Mouse (Mus musculus) splenic B cell, adult 2 months (primary cell): ENCODE results near the gene H2-Ab1.
"Not testable (repeated sequence)": the region's sequence is repeated elsewhere in the genome, so short reads cannot be mapped to it uniquely, and the experiment has no call there.

Experiments
- DNase-seq: peaks from one replicate; pipeline ENCODE4 v3.0.0-alpha.2; 2011; ENCODE audit warnings: low read depth, low spot score
- H3K27me3 ChIP-seq: 2 replicates; pipeline ENCODE4 v1.6.1; 2012; ENCODE audit warnings: mild to moderate bottlenecking, low read length, moderate library complexity, mixed read lengths; ENCODE audit not compliant: control insufficient read depth, poor library complexity, insufficient read depth, severe bottlenecking
- H3K36me3 ChIP-seq: 2 replicates; pipeline ENCODE4 v1.6.1; 2012; ENCODE audit warnings: mild to moderate bottlenecking, low read length, moderate library complexity, mixed read lengths; ENCODE audit not compliant: control insufficient read depth, poor library complexity, insufficient read depth, severe bottlenecking

H2-Ab1 gene

DNA sequence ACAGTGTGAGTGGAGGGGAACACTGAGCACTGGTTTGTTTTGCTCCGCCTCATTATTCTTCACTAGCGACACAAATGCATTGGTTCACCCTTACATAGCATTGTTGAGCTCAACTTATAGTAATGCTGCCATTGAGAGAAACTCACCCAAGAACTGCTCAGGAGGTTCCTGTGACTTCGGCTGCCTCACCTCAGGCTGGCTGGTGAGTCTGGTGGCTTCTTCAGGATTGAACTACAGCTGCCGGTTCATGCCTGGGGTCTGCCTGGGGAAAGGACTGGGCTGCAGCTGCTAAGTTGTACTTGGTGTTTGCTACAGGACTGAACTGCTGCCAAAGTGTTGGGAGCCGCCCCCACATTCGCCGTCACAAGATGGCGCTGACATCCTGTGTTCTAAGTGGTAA, 32.1 kb upstream of the H2-Ab1 start:
- no peaks in the 10 kb centered on the region for H3K36me3 ChIP-seq
- no peak for DNase-seq
- no peaks in the 10 kb centered on the region for H3K27me3 ChIP-seq

DNA sequence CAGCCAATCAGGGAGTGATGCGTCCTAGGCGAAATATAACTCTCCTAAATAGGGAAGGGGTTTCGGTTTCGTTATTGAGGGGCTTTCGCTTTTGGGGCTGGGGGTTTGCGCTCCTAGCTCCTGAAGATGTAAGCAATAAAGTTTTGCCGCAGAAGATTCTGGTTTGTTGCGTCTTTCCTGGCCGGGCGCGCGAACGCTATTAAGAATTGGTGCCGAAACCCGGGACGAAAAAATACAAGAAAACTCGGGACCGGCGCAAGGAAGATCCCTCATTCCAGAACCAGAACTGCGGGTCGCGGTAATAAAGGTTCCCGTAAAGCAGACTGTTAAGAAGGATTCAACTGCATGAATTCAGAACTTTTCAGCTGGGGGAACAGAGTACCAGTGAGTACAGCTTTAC, 31.6 kb upstream of the H2-Ab1 start:
- not testable (repeated sequence) for DNase-seq, H3K36me3 ChIP-seq, H3K27me3 ChIP-seq

DNA sequence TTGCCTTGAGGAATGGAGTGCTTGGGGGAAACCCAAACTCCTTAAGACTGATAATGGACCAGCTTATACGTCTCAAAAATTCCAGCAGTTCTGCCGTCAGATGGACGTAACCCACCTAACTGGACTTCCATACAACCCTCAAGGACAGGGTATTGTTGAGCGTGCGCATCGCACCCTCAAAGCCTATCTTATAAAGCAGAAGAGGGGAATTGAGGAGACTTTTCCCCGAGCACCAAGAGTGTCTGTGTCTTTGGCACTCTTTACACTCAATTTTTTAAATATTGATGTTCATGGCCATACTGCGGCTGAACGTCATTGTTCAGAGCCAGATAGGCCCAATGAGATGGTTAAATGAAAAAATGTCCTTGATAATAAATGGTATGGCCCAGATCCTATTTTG, 26.5 kb upstream of the H2-Ab1 start:
- not testable (repeated sequence) for DNase-seq, H3K27me3 ChIP-seq, H3K36me3 ChIP-seq

DNA sequence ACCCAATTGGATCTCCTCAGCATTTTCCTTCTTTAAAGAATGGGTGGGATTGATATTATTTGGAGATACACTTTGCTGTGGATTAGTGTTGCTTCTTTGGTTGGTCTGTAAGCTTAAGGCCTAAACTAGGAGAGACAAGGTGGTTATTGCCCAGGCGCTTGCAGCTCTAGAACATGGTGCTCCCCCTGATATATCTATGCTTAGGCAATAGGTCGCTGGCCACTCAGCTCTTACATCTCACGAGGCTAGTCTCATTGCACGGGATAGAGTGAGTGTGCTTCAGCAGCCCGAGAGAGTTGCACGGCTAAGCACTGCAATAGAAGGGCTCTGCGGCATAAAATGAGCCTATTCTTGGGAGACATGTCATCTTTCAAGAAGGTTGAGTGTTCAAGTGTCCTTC, 25.5 kb upstream of the H2-Ab1 start:
- not testable (repeated sequence) for DNase-seq, H3K27me3 ChIP-seq, H3K36me3 ChIP-seq

DNA sequence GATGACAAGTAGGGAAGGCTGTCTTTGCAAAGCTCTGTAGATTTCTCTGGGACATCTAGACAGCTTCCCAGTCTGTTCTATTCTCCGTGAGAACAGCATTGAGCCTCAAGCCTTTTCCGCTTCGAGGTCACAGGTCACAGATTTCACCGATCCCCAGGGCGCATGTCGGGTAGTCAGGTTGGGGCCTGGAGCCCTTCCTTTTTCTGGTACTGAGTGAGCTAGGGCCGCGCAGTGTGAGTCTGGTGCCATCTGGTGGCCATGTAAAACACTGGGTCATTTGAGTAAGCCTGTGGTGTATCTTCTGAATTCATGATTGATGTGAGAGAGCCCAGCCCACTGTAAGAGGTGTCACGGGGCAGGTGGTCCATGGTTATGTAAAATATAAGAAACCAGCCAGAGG, 22.6 kb upstream of the H2-Ab1 start:
- Histone ChIP-seq H3K36me3 (no peaks in the 10 kb centered on the region), H3K27me3 (no peaks in the 10 kb centered on the region)
- DNase-seq = peak; percentile 97

DNA sequence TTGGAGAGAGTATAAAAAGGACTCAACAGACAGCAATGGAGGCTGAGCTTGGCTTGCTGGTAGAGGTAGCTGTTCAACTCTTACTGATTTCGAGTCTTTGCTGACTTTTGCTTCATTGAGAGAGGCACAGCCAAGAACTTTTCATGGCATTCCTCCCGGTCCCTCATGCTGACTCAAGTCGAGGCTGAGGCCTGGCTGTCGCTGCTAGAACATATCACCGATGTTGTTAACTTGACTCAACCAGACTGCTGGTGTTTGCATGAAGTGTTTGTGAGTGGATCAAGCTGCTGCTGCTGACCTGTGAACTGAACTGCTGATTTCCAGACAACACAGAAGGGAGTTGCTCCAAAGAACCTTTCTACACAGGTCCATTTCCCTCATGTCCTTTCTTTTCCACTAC, 20.8 kb upstream of the H2-Ab1 start:
- Histone ChIP-seq H3K36me3 (peaks cover 8% of the 10 kb centered on the region), H3K27me3 (no peaks in the 10 kb centered on the region)
- DNase-seq = no peak

DNA sequence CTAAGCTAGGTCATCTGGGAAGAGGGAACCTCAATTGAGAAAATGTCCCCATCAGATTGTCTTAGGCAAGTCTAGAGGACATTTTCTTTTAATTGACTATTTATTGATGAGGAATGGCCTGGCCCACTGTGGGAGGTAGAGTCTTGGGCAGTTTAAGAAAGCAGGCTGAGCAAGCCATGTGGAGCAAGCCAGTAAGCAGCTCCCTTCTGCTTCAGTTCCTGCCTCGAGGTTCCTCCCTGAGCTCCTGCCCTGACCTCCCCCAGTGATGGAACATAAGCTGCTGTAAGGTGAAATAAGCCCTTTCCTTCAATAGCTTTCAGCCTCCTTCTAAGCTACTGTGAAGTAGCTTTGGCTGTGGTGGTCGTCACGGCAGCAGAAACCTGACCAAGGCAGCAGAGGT, 19.7 kb upstream of the H2-Ab1 start:
- no peak for DNase-seq
- Histone ChIP-seq H3K36me3 (peaks cover 18% of the 10 kb centered on the region), H3K27me3 (no peaks in the 10 kb centered on the region)

DNA sequence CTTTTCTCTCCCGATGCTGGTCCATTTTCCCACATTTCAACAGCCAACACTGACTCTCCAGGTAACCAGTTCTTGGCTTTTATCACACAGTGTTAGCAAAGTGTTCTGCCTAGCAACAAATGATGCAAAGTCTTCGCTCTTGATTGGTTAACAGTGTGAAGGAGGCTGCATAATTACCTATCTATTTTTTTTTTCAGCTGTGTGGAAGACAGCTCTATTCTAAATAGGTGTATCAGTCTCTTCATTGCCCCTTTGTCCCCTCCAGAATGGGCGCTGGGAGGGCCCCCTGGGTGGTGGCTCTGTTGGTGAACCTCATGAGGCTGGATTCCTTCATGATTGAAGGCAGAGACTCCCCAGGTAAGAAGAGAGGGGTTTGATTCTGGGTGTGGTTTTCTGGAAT, 18.8 kb upstream of the H2-Ab1 start, which contains the start of gene H2-Ob:
Gene H2-Ob, plus strand, starts transcription at position 198 of the 400 bp plus-strand sequence.
- no peaks in the 10 kb centered on the region for H3K27me3 ChIP-seq
- DNase-seq = peak; percentile 97

DNA sequence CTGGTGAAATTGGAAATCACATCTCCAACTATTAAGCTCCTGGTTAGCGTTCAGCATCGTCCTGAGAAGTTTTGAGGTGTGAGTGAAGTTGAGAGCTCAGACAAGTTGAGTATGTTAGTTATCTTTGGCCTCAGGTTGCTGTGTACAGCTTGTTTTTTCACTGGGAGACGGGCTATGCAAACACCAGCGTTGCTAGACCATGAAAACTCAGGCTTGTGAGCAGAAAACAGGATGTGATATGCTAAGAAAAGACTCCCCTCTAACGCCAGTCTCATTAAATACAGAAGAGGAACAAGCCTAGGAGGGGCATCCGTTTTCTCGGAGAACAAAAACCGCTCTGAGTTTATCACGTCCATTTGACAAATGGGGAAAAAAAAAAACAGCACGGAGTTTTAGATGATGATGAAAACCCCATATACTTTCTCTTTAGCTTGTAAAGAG, 17.9 kb upstream of the H2-Ab1 start:
- peak; percentile 96 for DNase-seq
- H3K27me3 ChIP-seq = no peaks in the 10 kb centered on the region
- peaks cover 25% of the 10 kb centered on the region for H3K36me3 ChIP-seq

More for the DNA sequence above, 18.8 kb upstream of the H2-Ab1 start, which contains the start of gene H2-Ob:
- H3K36me3 ChIP-seq = peaks cover 23% of the 10 kb centered on the region

DNA sequence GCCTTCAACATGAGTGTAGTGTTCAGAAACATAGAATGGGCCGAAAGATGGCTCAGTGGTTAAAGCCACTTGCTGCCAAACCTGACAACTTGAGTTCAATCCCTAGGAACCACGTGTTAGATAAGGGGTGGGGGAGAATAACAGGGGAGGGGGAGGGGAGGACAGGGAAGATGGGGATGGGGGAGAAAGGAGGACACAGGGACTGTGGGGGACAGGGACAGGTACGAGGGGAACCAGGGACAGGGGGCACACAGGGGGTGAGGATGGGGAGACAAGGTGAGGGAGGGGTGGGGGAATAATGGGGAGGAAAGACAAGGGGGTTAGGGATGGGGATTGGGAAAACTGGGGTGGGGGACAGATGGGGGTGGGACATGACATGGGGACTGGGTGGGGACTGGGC, 17.1 kb upstream of the H2-Ab1 start:
- H3K36me3 ChIP-seq = peaks cover 26% of the 10 kb centered on the region
- H3K27me3 ChIP-seq = no peaks in the 10 kb centered on the region
- no peak for DNase-seq

DNA sequence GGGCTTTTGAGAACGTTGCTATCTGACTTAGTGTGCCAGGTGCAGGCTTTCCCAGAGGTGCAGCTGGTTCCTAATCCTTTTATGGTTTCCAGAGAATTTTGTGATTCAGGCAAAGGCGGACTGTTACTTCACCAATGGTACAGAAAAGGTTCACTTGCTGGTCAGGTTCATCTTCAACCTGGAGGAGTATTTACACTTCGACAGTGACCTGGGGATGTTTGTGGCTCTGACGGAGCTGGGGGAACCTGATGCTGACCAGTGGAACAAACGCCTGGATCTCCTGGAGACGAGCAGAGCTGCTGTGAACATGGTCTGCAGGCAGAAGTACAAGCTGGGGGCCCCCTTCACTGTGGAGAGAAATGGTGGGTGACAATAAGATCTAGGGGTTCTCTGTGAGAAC, 16.6 kb upstream of the H2-Ab1 start:
- H3K27me3 ChIP-seq = no peaks in the 10 kb centered on the region
- H3K36me3 ChIP-seq = peaks cover 26% of the 10 kb centered on the region
- no peak for DNase-seq

DNA sequence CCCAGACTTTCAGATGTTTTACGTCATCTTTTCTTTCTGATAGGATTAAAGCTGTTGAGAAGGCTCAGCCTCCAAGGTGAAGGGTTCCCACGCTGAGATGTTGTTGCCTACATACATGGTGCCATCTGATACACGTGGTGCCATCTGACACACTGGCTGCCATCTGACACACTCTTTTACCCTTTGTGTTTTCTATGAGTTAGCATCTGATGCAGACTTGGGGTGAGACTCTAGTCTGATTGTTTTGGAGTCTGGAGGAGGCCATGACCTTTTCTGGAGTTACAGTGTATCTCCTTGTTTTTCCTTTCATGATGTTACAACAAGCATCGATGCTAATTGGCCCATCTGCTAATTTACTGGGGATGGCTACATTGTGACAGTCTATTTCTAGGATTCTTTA, 12.8 kb upstream of the H2-Ab1 start:
- peaks cover 26% of the 10 kb centered on the region for H3K36me3 ChIP-seq
- no peak for DNase-seq
- H3K27me3 ChIP-seq = no peaks in the 10 kb centered on the region

DNA sequence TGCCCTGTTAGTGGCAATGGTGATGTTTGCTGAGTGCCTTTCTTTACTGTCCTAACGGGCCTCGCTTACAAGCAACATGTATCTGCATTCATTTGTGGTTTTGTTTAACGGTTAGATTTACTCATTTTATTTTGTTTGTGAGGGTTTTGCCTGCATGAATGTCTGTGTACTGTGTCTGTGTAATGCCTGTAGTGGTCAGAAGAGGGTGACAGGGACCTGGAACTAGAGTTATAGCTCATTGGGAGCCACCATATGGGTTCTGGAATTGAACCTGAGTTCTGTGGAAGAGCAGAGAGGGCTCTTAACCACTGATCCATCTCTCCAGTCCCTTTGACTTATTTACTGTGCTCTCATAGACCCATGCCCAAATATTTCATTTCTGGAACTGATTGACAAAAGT, 10.4 kb upstream of the H2-Ab1 start:
- H3K27me3 ChIP-seq = no peaks in the 10 kb centered on the region
- peak; percentile 58 for DNase-seq
- H3K36me3 ChIP-seq = peaks cover 16% of the 10 kb centered on the region

DNA sequence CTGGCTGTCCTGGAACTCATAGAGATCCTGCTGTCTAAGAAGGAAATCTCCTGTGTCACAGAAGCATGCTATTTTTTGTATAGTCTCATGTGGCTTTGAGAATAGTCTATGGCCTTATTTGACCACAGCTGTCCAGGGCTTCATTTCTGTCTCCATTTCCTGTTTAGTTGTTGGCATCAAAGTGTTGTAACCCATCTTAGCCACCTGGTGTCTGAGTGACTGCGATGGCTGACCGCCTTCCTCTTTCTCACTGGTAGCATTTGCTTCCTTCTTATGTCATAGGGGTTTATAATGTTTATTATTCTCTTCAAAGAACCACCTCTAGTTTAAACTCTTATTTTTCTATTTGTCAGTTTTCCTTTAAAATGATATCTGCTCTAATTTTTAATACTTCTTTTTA, 8.7 kb upstream of the H2-Ab1 start:
- Histone ChIP-seq H3K27me3 (no peaks in the 10 kb centered on the region), H3K36me3 (peaks cover 3% of the 10 kb centered on the region; the same call in 1 of the 2 replicates)
- peak; percentile 81 for DNase-seq

DNA sequence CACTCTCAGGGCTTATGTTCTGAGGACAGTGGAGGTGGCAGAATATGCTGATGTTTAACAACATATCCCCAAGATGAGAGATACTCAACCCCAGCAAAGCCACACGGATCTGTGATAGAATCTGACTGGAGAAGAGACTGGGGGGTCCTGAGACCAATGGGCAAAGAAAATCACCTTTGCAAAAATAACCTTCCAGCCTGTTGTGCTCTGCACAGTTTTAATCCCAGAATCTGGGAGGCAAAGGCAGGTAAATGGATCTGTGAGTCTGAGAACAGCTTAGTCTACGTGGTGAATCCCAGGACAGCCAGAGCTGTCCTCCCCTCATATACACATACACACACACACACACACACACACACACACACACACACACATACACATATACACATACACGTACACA, 8.1 kb upstream of the H2-Ab1 start:
- H3K27me3 ChIP-seq = no peaks in the 10 kb centered on the region
- DNase-seq = no peak
- H3K36me3 ChIP-seq = peaks cover 1% of the 10 kb centered on the region; the same call in 1 of the 2 replicates

DNA sequence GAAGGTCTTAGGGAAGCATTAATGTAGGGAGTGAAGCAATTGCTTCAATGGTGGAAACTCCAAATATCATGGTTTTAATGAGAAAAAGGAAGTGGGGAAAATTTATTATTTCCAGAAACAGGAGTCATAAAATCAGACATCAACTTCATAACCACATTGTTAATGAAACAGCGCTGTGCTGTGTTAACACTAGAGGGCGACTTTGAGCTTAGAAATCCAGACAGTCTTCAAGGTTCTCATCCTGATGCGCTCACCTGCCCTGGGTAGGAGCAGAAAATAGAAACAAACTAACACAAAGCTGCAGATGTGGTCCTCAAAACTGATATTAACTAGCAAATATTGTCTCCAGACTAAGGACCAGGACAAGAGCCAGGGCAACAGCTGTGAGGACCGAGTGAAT, 7.6 kb upstream of the H2-Ab1 start:
- Histone ChIP-seq H3K27me3 (no peaks in the 10 kb centered on the region), H3K36me3 (peaks cover 1% of the 10 kb centered on the region; the same call in 1 of the 2 replicates)
- DNase-seq = peak; percentile 89
